ENCODE assay signal across 28 mouse cellular contexts in genomic region chr6:91220062-91220461, GRCm38 (mm10). TPM values are rescaled to one million over a fixed set of nuclear protein-coding genes. Genes with fewer than 3 reads are reported as not detected.
DNase-seq lines count a peak whose midpoint lies in the region; ATAC-seq and TF ChIP-seq lines count a peak whose summit lies in the region.
"Had no signal": no experiment of that assay in that cellular context is flagged by ENCODE, and none has a peak within 500 bp of the region (broad histone marks: within the 10 kb centered on the region; RNA-seq: fewer than 3 reads in every experiment).

No protein-coding gene starts in this region.

- no peak overlapping the region for H3K4me2 ChIP-seq in embryonic facial prominence, embryonic 12.5 days (replicated peaks)
- no peak overlapping the region for H3K4me2 ChIP-seq in liver, embryonic 12.5 days
- H3K4me2 ChIP-seq: heart, embryonic 11.5 days; stomach, embryonic 15.5 days had no signal

- TF ChIP-seq CTCF in liver, adult 2 months (IDR thresholded peaks at IDR 0.05; ENCODE audit: low read depth, low read length) = no peak

- peaks cover 5% of the 10 kb centered on the region; the same call in 1 of the 2 replicates for H3K36me3 ChIP-seq in embryonic facial prominence, embryonic 12.5 days
- H3K36me3 ChIP-seq in embryonic facial prominence, embryonic 10.5 days (replicated peaks) = no peaks in the 10 kb centered on the region
- H3K36me3 ChIP-seq in liver, adult 2 months (ENCODE audit: control insufficient read depth, insufficient read depth, low read length) = no peaks in the 10 kb centered on the region
- no peaks in the 10 kb centered on the region for H3K36me3 ChIP-seq in liver, embryonic 12.5 days
- peaks cover 11% of the 10 kb centered on the region; the same call in 1 of the 2 replicates for H3K36me3 ChIP-seq in limb, embryonic 10.5 days
- H3K36me3 ChIP-seq: midbrain, embryonic 10.5 days; stomach, embryonic 15.5 days had no signal

- H3K9ac ChIP-seq in embryonic facial prominence, embryonic 12.5 days = no peak overlapping the region
- H3K9ac ChIP-seq in liver, adult 2 months (ENCODE audit: low read depth, low read length) = no peak overlapping the region
- no peak overlapping the region for H3K9ac ChIP-seq in liver, embryonic 12.5 days
- H3K9ac ChIP-seq: liver, postnatal 0 days; stomach, embryonic 15.5 days had no signal

- TF ChIP-seq POLR2A in liver, adult 2 months (IDR thresholded peaks at IDR 0.05; ENCODE audit: extremely low read depth, insufficient read depth, low read length) = no peak

- no peak for DNase-seq in embryonic facial prominence, embryonic 10.5 days (ENCODE audit: low spot score)
- peak; percentile 13 for DNase-seq in liver, adult 2 months (ENCODE audit: extremely low read depth, low read depth, low spot score)
- DNase-seq in limb, embryonic 10.5 days (ENCODE audit: low spot score) = no peak
- DNase-seq in spleen, adult 12 weeks (ENCODE audit: low spot score) = no peak
- DNase-seq: cerebellum, adult 9-10 months; gastrocnemius, postnatal 10 days; heart, adult 11 months; kidney, adult 9 months; kidney, postnatal 14 days; layer of hippocampus, postnatal 36 days; liver; liver, postnatal 0 days; right cerebral cortex, adult 18-20 months; right cerebral cortex, postnatal 4 days; thymus, postnatal 25 days had no signal

- H3K79me2 ChIP-seq in liver, adult 2 months (ENCODE audit: control insufficient read depth, insufficient read depth, low read length) = no peaks in the 10 kb centered on the region

- H3K27me3 ChIP-seq in embryonic facial prominence, embryonic 12.5 days = no peaks in the 10 kb centered on the region
- no peaks in the 10 kb centered on the region for H3K27me3 ChIP-seq in embryonic facial prominence, embryonic 10.5 days (replicated peaks; ENCODE audit: low read depth, poor library complexity, severe bottlenecking)
- H3K27me3 ChIP-seq in liver, adult 2 months (ENCODE audit: control insufficient read depth, insufficient read depth, low read length) = no peaks in the 10 kb centered on the region
- peaks cover 11% of the 10 kb centered on the region; the same call in 1 of the 2 replicates for H3K27me3 ChIP-seq in liver, embryonic 12.5 days (replicated peaks)
- no peaks in the 10 kb centered on the region for H3K27me3 ChIP-seq in limb, embryonic 10.5 days (ENCODE audit: low read depth, poor library complexity, severe bottlenecking)
- H3K27me3 ChIP-seq: stomach, embryonic 15.5 days had no signal

- H3K27ac ChIP-seq in embryonic facial prominence, embryonic 12.5 days = 0 out of 2 replicates have a peak overlapping the region, but pooled peaks have one; percentile 59
- no peak overlapping the region for H3K27ac ChIP-seq in embryonic facial prominence, embryonic 10.5 days (replicated peaks)
- H3K27ac ChIP-seq in liver, adult 2 months (replicated peaks; ENCODE audit: insufficient read depth, low read depth, low read length) = no peak overlapping the region
- H3K27ac ChIP-seq in liver, embryonic 12.5 days = no peak overlapping the region
- peak overlapping the region; percentile 42; the same call in 1 of the 2 replicates for H3K27ac ChIP-seq in limb, embryonic 10.5 days
- H3K27ac ChIP-seq: midbrain, embryonic 10.5 days; stomach, embryonic 15.5 days had no signal

- H3K4me1 ChIP-seq in embryonic facial prominence, embryonic 12.5 days = peaks cover 41% of the 10 kb centered on the region
- H3K4me1 ChIP-seq in embryonic facial prominence, embryonic 10.5 days = peaks cover 58% of the 10 kb centered on the region
- H3K4me1 ChIP-seq in liver, adult 2 months (ENCODE audit: control insufficient read depth, insufficient read depth, low read length) = no peaks in the 10 kb centered on the region
- no peaks in the 10 kb centered on the region for H3K4me1 ChIP-seq in liver, embryonic 12.5 days
- H3K4me1 ChIP-seq in limb, embryonic 10.5 days = peaks cover 50% of the 10 kb centered on the region
- H3K4me1 ChIP-seq: stomach, embryonic 15.5 days had no signal

- no peak overlapping the region for H3K4me3 ChIP-seq in embryonic facial prominence, embryonic 12.5 days
- no peak overlapping the region for H3K4me3 ChIP-seq in embryonic facial prominence, embryonic 10.5 days
- no peak overlapping the region for H3K4me3 ChIP-seq in liver, adult 2 months (ENCODE audit: insufficient read depth, low read depth, low read length)
- no peak overlapping the region for H3K4me3 ChIP-seq in liver, embryonic 12.5 days
- no peak overlapping the region for H3K4me3 ChIP-seq in limb, embryonic 10.5 days
- H3K4me3 ChIP-seq: erythroblast, embryonic 14.5 days; midbrain, embryonic 10.5 days; myocyte; stomach, embryonic 15.5 days had no signal

- H3K9me3 ChIP-seq in embryonic facial prominence, embryonic 12.5 days = no peaks in the 10 kb centered on the region
- no peaks in the 10 kb centered on the region for H3K9me3 ChIP-seq in embryonic facial prominence, embryonic 10.5 days
- H3K9me3 ChIP-seq in liver, embryonic 12.5 days (replicated peaks) = no peaks in the 10 kb centered on the region
- no peaks in the 10 kb centered on the region for H3K9me3 ChIP-seq in limb, embryonic 10.5 days (replicated peaks)
- H3K9me3 ChIP-seq: midbrain, embryonic 10.5 days; stomach, embryonic 15.5 days had no signal

- no peak for ATAC-seq in embryonic facial prominence, embryonic 12.5 days (ENCODE audit: insufficient number of reproducible peaks, insufficient read depth, low FRiP score, low TSS enrichment)
- no peak for ATAC-seq in liver, embryonic 12.5 days
- ATAC-seq in erythroid progenitor cell, adult 5-6 weeks (replicated peaks; ENCODE audit: low FRiP score, poor library complexity, severe bottlenecking) = no peak
- ATAC-seq: hindbrain, embryonic 16.5 days; intestine, embryonic 16.5 days; liver, postnatal 0 days; lung, postnatal 0 days; midbrain, embryonic 16.5 days had no signal

RNA-seq across cellular contexts. Expression of gene Fbln2, which starts 7.8 kb away (rescaled TPM):
- 179 and 200 TPM in 2 replicates for polyA plus RNA-seq in embryonic facial prominence, embryonic 12.5 days (2016; fragmentation: Nextera tagmentation; extraction: Ambion mirVana)
- 56.6 and 69.0 TPM in 2 replicates for polyA plus RNA-seq in embryonic facial prominence, embryonic 10.5 days (2016; fragmentation: Nextera tagmentation; extraction: Ambion mirVana)
- 1.4 and 2.3 TPM in 2 replicates for total RNA-seq in liver, adult 2 months (2014; rRNA removed)
- polyA plus RNA-seq in liver, adult 2 months (2012; rRNA removed) = 3.4 and 3.5 TPM in 2 replicates
- 15.9 and 17.0 TPM in 2 replicates for polyA plus RNA-seq in liver, embryonic 12.5 days (2016; fragmentation: Nextera tagmentation; extraction: Ambion mirVana)
- 61.9 and 101 TPM in 2 replicates for polyA plus RNA-seq in limb, embryonic 10.5 days (2016; fragmentation: Nextera tagmentation; extraction: Ambion mirVana)
- not detected in 2 replicates for total RNA-seq in erythroid progenitor cell, adult 5-6 weeks (2015; ENCODE audit: low replicate concordance)
- not detected in 2 replicates for total RNA-seq in erythroid progenitor cell, adult 5-6 weeks (2017; ENCODE audit: low replicate concordance)
- total RNA-seq: hematopoietic stem cell, adult 5-6 weeks had no signal

Comparison
In these comparisons a context has a peak if more than half of its experiments do, and no peak if none do; other contexts are left out.
1. H3K27ac ChIP-seq: peak in embryonic facial prominence, embryonic 12.5 days (single experiment) and limb, embryonic 10.5 days (single experiment); none in embryonic facial prominence, embryonic 10.5 days (single experiment), liver, adult 2 months (single experiment) and liver, embryonic 12.5 days (single experiment).